Mouse (Mus musculus) limb, embryonic 10.5 days (tissue): ENCODE results near the gene Nrp2. TPM values are rescaled to one million over a fixed set of nuclear protein-coding genes. Genes with fewer than 3 reads are reported as not detected.

Source experiments
- DNase-seq: peaks from one replicate; pipeline ENCODE4 v3.0.0-alpha.2; 2017; ENCODE audit warnings: low spot score
- H3K27ac ChIP-seq: fragments of 300-500 bp; sonication (generic); 2 replicates; pipeline ENCODE4 v1.5.1; 2016; ENCODE audit warnings: mild to moderate bottlenecking
- H3K27me3 ChIP-seq: fragments of 300-500 bp; sonication (generic); 2 replicates; pipeline ENCODE4 v1.6.1; 2016; ENCODE audit warnings: low read depth, mild to moderate bottlenecking; ENCODE audit not compliant: poor library complexity, severe bottlenecking
- H3K36me3 ChIP-seq: fragments of 300-500 bp; sonication (generic); 2 replicates; pipeline ENCODE4 v1.6.1; 2016; ENCODE audit warnings: mild to moderate bottlenecking, moderate library complexity
- H3K4me1 ChIP-seq: fragments of 300-500 bp; sonication (generic); 2 replicates; pipeline ENCODE4 v1.6.1; 2016
- H3K4me3 ChIP-seq: fragments of 300-500 bp; sonication (generic); 2 replicates; pipeline ENCODE4 v1.5.1; 2016; ENCODE audit warnings: mild to moderate bottlenecking, moderate library complexity
- H3K9me3 ChIP-seq: fragments of 300-500 bp; sonication (generic); replicated peaks from 2 replicates; pipeline ENCODE4 v1.6.1; 2016; ENCODE audit warnings: mild to moderate bottlenecking
- WGBS: fragments of 180-500 bp; shearing (Covaris S2); methylation state at CpG from one replicate; pipeline ENCODE4 v1.1.7; 2016; 5-methylcytosine and 5-hydroxymethylcytosine counted together
- polyA plus RNA-seq: library from polyadenylated mRNA; unstranded; fragments of >200 nt; fragmentation: Nextera tagmentation; extraction: Ambion mirVana; gene quantifications from 2 replicates; pipeline ENCODE4 v1.2.1, GENCODE M21; 2016

The Nrp2 gene
- polyA plus RNA-seq, 1 experiment from 2014 or later = 54.7 TPM

DNA sequence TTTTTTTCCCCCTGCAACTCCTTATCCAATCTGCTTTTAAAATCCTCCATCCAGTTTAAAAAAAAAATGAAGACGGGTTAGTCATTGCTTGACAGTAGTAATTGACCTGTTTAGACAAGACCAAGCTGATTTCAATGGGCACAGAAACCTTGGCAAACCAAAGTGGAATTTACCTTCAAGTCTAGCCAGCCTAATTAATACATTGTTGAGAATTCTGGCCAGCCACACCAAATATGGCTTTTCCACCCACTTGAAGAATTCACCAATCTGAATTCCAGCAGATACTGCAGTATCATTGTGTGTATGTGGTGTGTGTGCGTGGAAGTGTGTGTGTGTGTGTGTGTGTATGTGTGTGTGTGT lies 91.8 kb downstream of the Nrp2 start:
- Histone ChIP-seq H3K27me3 (peaks cover 5% of the 10 kb centered on the region; the same call in 1 of the 2 replicates), H3K4me1 (peaks cover 39% of the 10 kb centered on the region), H3K9me3 (no peaks in the 10 kb centered on the region), H3K27ac (0 out of 2 replicates have a peak overlapping the region, but pooled peaks have one; percentile 23), H3K36me3 (peaks cover 18% of the 10 kb centered on the region), H3K4me3 (peak overlapping the region; percentile 10; the same call in 1 of the 2 replicates)
- no peak for DNase-seq
- WGBS = 58% methylated on average over 2 of the region's 2 CpGs

- DNase-seq = peak; percentile 78
- Histone ChIP-seq H3K9me3 (no peaks in the 10 kb centered on the region), H3K27ac (peak overlapping the region; percentile 73), H3K4me1 (peaks cover 39% of the 10 kb centered on the region), H3K27me3 (peaks cover 5% of the 10 kb centered on the region; the same call in 1 of the 2 replicates), H3K4me3 (peak overlapping the region; percentile 38), H3K36me3 (peaks cover 16% of the 10 kb centered on the region)
- whole genome bisulfite sequencing = 24% methylated on average over 28 of the region's 28 CpGs
Measured at GRCm38 (mm10) chr1:62795307-62796037, 92.4 kb downstream of the Nrp2 start.

DNA sequence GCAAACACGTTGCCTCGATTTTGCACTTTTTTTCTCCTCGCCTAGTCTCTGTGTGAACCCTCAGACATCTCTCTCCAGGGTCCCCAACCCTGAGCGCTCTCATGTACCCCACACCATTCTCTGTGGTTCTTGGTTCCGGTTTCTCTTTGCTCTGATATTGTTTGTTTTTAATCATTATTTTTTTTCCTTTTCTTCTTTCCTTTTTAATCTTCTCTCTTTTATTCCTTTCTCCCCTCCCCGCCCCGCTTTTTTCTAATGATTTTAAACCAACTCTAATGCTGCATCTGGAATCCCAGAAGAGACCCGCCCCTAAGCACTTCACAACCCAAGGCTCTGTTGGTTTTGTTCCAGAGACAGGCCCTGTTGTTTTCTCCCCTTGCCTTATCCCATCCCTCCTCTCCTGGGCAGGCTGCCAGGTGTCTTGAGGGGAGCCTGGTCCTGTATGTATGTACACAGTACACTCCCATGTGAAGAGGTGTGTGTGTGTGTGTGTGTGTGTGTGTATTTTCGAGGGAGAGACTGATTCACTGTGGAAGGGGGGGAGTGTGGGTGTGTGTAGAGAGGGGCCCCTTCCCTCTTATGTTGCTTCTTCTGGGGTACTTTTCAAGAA lies 93.1 kb downstream of the Nrp2 start:
- peaks cover 37% of the 10 kb centered on the region for H3K4me1 ChIP-seq
- 60% methylated on average over 9 of the region's 9 CpGs for WGBS
- no peaks in the 10 kb centered on the region for H3K9me3 ChIP-seq
- peak overlapping the region; percentile 38 for H3K4me3 ChIP-seq
- H3K36me3 ChIP-seq = peaks cover 12% of the 10 kb centered on the region
- no peak for DNase-seq
- peaks cover 5% of the 10 kb centered on the region; the same call in 1 of the 2 replicates for H3K27me3 ChIP-seq
- peak overlapping the region; percentile 73 for H3K27ac ChIP-seq

DNA sequence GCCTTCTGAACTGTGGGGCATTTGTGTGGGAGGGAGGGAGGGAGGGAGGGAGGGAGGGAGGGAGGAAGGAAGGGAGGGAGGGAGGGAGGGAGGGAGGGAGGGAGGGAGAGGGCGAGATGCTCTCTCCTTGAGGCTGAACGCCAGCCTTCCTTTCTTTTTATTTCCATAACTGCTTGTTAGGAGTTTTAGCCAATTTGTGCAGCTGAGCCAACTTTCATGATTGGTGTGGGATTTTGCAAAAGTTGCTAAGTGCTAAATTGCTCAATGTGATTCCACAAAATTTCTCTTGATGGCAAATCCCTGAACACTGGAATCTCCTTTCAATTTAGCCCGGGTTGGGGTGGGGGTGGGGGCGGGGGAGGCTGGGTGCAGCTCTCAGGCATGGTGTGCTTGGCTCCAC lies 96.3 kb downstream of the Nrp2 start:
- H3K27me3 ChIP-seq = no peaks in the 10 kb centered on the region
- no peak for DNase-seq
- H3K27ac ChIP-seq = no peak overlapping the region
- peaks cover 13% of the 10 kb centered on the region for H3K4me1 ChIP-seq
- H3K36me3 ChIP-seq = peaks cover 18% of the 10 kb centered on the region
- H3K9me3 ChIP-seq = no peaks in the 10 kb centered on the region
- no peak overlapping the region for H3K4me3 ChIP-seq
- 72% methylated on average over 4 of the region's 4 CpGs for WGBS

- Histone ChIP-seq H3K4me1 (peaks cover 6% of the 10 kb centered on the region; the same call in 1 of the 2 replicates), H3K36me3 (peaks cover 20% of the 10 kb centered on the region), H3K4me3 (no peak overlapping the region), H3K9me3 (no peaks in the 10 kb centered on the region), H3K27me3 (no peaks in the 10 kb centered on the region), H3K27ac (no peak overlapping the region)
- 92% methylated on average over 5 of the region's 5 CpGs for WGBS
- no peak for DNase-seq
Measured at GRCm38 (mm10) chr1:62800351-62800750, 97.3 kb downstream of the Nrp2 start.

- 74% methylated on average over 4 of the region's 4 CpGs for WGBS
- H3K27me3 ChIP-seq = no peaks in the 10 kb centered on the region
- peaks cover 12% of the 10 kb centered on the region for H3K4me1 ChIP-seq
- H3K4me3 ChIP-seq = no peak overlapping the region
- H3K9me3 ChIP-seq = no peaks in the 10 kb centered on the region
- no peak overlapping the region for H3K27ac ChIP-seq
- peaks cover 17% of the 10 kb centered on the region for H3K36me3 ChIP-seq
- DNase-seq = no peak
Measured at GRCm38 (mm10) chr1:62801429-62801828, 98.3 kb downstream of the Nrp2 start.

DNA sequence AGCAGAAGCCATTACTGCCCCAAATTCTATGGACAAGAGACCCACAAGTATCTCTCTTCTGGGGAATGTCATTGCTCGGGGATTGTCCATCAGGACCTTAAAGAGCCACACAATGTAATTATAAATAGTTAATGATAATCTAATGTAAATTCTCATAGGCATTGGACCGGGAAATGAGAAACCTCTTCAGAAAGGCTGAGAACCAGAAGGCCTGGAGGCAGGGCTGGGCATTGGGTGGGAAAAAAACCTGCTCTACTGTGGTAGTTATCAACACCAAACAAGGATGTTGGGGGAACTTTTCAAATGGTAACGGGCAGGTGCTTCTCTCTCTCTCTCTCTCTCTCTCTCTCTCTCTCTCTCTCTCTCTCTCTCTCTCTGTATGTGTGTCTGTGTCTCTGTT lies 98.8 kb downstream of the Nrp2 start:
- Histone ChIP-seq H3K27ac (no peak overlapping the region), H3K27me3 (no peaks in the 10 kb centered on the region), H3K9me3 (no peaks in the 10 kb centered on the region), H3K4me3 (no peak overlapping the region), H3K36me3 (peaks cover 16% of the 10 kb centered on the region), H3K4me1 (peaks cover 14% of the 10 kb centered on the region)
- 91% methylated on average over 3 of the region's 3 CpGs for WGBS
- DNase-seq = no peak

DNA sequence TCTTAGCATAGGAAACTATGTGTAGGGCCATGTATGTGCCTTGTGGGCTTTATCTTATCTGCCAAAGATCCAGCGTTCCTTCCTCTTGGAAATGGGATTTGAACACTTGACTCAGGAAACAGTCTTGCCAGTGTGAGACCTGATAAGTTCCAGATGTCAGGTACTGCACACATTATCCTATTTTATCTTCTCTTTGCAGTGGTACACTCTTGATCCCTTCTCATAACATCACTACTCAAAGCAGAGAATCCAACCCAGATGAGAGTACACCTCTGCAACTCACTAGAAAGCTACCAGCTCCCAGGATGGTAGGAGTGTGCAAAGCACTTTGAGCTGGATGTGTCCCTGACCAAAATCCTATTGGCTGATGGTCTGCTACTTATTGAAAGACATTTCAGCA lies 100.5 kb downstream of the Nrp2 start:
- Histone ChIP-seq H3K27me3 (no peaks in the 10 kb centered on the region), H3K36me3 (peaks cover 16% of the 10 kb centered on the region), H3K27ac (no peak overlapping the region), H3K9me3 (no peaks in the 10 kb centered on the region), H3K4me3 (no peak overlapping the region), H3K4me1 (peaks cover 22% of the 10 kb centered on the region)
- DNase-seq = no peak
- 79% methylated on average over 1 of the region's 1 CpGs for WGBS

- WGBS = 13% methylated on average over 1 of the region's 1 CpGs
- Histone ChIP-seq H3K4me1 (peaks cover 22% of the 10 kb centered on the region), H3K9me3 (no peaks in the 10 kb centered on the region), H3K4me3 (no peak overlapping the region), H3K27ac (no peak overlapping the region), H3K27me3 (no peaks in the 10 kb centered on the region), H3K36me3 (peaks cover 17% of the 10 kb centered on the region)
- no peak for DNase-seq
Measured at GRCm38 (mm10) chr1:62806014-62806413, 102.9 kb downstream of the Nrp2 start.

DNA sequence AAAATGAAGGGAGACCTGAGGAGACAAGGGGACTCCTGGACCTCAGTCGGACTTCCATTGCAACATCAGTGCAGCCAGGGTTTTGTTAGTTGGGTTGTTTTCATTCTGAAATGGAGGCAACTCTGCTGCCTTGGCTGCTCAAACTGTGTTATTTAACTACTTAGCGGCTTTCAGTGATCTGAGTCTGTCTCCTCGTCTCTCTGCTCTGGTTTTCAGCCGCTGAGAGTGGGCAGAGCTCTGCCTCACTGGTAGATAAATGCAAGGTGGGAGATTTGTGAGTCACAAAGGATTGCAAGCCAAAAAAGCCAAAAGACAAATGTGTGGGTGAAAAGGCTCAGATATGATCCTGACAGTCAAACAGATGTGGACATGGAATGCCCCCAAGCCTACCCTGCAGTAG lies 105.3 kb downstream of the Nrp2 start:
- no peaks in the 10 kb centered on the region for H3K27me3 ChIP-seq
- peaks cover 15% of the 10 kb centered on the region for H3K36me3 ChIP-seq
- no peak for DNase-seq
- no peak overlapping the region for H3K27ac ChIP-seq
- 86% methylated on average over 4 of the region's 4 CpGs for WGBS
- H3K9me3 ChIP-seq = no peaks in the 10 kb centered on the region
- H3K4me1 ChIP-seq = peaks cover 31% of the 10 kb centered on the region
- no peak overlapping the region for H3K4me3 ChIP-seq

GRCm38 (mm10) chr1:62809601-62810228 lies 106.6 kb downstream of the Nrp2 start:
- peaks cover 40% of the 10 kb centered on the region for H3K4me1 ChIP-seq
- H3K27ac ChIP-seq = no peak overlapping the region
- no peak overlapping the region for H3K4me3 ChIP-seq
- H3K9me3 ChIP-seq = no peaks in the 10 kb centered on the region
- WGBS = 82% methylated on average over 8 of the region's 8 CpGs
- H3K27me3 ChIP-seq = no peaks in the 10 kb centered on the region
- H3K36me3 ChIP-seq = peaks cover 6% of the 10 kb centered on the region
- DNase-seq = no peak

DNA sequence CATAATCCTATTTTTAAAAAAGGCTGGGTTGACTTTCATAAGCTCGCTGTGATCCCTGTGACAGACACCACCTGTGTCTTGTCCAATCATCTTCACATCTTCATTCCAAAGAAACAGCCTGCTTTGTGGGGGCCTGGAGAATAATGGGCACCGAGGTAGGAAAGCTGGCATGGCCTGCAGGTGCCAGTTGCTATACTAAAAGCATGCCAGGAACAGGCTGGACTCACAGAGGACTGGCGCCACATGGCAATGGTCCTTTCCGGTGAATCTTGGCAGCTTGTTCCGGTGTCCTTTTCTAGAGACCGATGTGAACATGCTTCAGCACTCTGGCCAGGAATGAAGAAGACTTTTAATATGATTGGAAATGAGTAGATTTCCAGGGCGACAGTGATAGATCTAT lies 108.1 kb downstream of the Nrp2 start:
- no peaks in the 10 kb centered on the region for H3K27me3 ChIP-seq
- H3K36me3 ChIP-seq = peaks cover 16% of the 10 kb centered on the region
- H3K4me3 ChIP-seq = no peak overlapping the region
- DNase-seq = no peak
- 96% methylated on average over 7 of the region's 7 CpGs for WGBS
- H3K27ac ChIP-seq = no peak overlapping the region
- no peaks in the 10 kb centered on the region for H3K9me3 ChIP-seq
- peaks cover 31% of the 10 kb centered on the region for H3K4me1 ChIP-seq
